Comparison of ENCODE assay signal across 9 mouse cellular contexts in the genomic region with DNA sequence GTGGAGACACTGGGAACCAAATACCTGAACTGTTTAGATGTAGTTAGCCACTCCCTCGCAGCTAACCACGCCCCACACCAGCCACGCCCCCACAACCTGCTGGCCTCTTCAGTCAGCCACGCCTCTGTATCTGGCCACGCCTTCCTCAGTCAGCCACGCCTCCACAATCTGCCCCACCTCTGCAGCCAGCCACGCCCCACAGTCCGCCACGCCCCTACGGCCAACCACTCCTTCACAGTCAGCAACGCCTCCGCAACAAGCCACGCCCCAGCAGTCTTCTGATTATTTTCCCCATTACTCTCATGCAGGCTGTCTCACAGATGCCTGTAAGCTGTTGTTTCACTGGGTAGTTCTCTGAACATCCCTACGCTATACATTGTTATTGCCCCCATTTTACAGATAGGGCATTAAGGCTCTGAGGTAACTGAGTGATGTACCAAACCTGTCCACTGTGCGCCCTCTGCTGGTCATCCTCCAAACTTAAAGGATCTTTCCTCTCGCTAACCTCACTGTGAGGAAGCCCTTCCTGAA. TPM values are rescaled to one million over a fixed set of nuclear protein-coding genes. Genes with fewer than 3 reads are reported as not detected.
DNase-seq lines count a peak whose midpoint lies in the region; ATAC-seq and TF ChIP-seq lines count a peak whose summit lies in the region.
"Had no signal": no experiment of that assay in that cellular context is flagged by ENCODE, and none has a peak within 500 bp of the region (broad histone marks: within the 10 kb centered on the region; RNA-seq: fewer than 3 reads in every experiment).

No protein-coding gene starts in this region.

- in situ Hi-C loops in CH12.LX (cut with MboI; ENCODE audit: low pct_ligation_motif_present, low pct_unique_long_range_greater_than_20kb, low sequenced_read_pairs) = loop anchor here (5.0 kb wide), 1 partner anchor 124 kb away; a partner anchor contains a TSS

- peak; percentile 74 for TF ChIP-seq CTCF in forebrain, postnatal 0 days (IDR thresholded peaks at IDR 0.05; ENCODE audit: low read depth)
- TF ChIP-seq CTCF in CH12.LX (conservative IDR thresholded peaks at IDR 0.05 in 1 of 2, IDR thresholded peaks at IDR 0.05 in 1 of 2; ENCODE audit: low read depth in 2 of 2, low read length in 2 of 2) = peak; percentile 80 to 84

- no peak for TF ChIP-seq EP300 in CH12.LX (IDR thresholded peaks at IDR 0.05; ENCODE audit: low read length)

- H3K4me1 ChIP-seq in forebrain, postnatal 0 days (ENCODE audit: insufficient read depth) = no peaks in the 10 kb centered on the region
- H3K4me1 ChIP-seq in forebrain, embryonic 15.5 days = no peaks in the 10 kb centered on the region
- peaks cover 7 to 9% of the 10 kb centered on the region in 2 experiments for H3K4me1 ChIP-seq in CH12.LX (ENCODE audit: control insufficient read depth in 1 of 2, insufficient read depth in 2 of 2)
- H3K4me1 ChIP-seq in heart, embryonic 10.5 days = no peaks in the 10 kb centered on the region

- DNase-seq in forebrain, postnatal 0 days = peak; percentile 53
- DNase-seq in CH12.LX (ENCODE audit: extremely low read depth) = peak; percentile 90
- peak; percentile 73 to 80 for DNase-seq in cerebellum, postnatal 10 days
- peak; percentile 93 for DNase-seq in heart, embryonic 10.5 days (ENCODE audit: low spot score)
- DNase-seq in kidney, postnatal 4 days = peak; percentile 80 to 88
- DNase-seq in lung, postnatal 36 days = peak; percentile 68
- peak; percentile 71 for DNase-seq in splenic B cell, adult 2 months (ENCODE audit: low read depth, low spot score)

- H3K27ac ChIP-seq in forebrain, postnatal 0 days (ENCODE audit: low read depth, low read length) = no peak overlapping the region
- no peak overlapping the region for H3K27ac ChIP-seq in forebrain, embryonic 15.5 days (replicated peaks)
- H3K27ac ChIP-seq in CH12.LX (ENCODE audit: insufficient read depth, low read depth) = no peak overlapping the region
- H3K27ac ChIP-seq in heart, embryonic 10.5 days = no peak overlapping the region

- no peaks in the 10 kb centered on the region for H3K27me3 ChIP-seq in forebrain, postnatal 0 days (ENCODE audit: insufficient read depth, low read length)
- H3K27me3 ChIP-seq in forebrain, embryonic 15.5 days = no peaks in the 10 kb centered on the region
- H3K27me3 ChIP-seq in CH12.LX (replicated peaks) = peaks cover 88% of the 10 kb centered on the region
- H3K27me3 ChIP-seq in heart, embryonic 10.5 days (ENCODE audit: insufficient read depth, poor library complexity, severe bottlenecking) = peaks cover 21% of the 10 kb centered on the region; the same call in 1 of the 2 replicates
- H3K27me3 ChIP-seq in splenic B cell, adult 2 months (ENCODE audit: control insufficient read depth, insufficient read depth, low read length, poor library complexity, severe bottlenecking) = no peaks in the 10 kb centered on the region

- TF ChIP-seq POLR2A in CH12.LX (IDR thresholded peaks at IDR 0.05; ENCODE audit: low read depth, low read length) = no peak

- no peak overlapping the region for H3K4me2 ChIP-seq in forebrain, postnatal 0 days (ENCODE audit: low read depth)
- H3K4me2 ChIP-seq in forebrain, embryonic 15.5 days (replicated peaks) = no peak overlapping the region
- H3K4me2 ChIP-seq in CH12.LX (ENCODE audit: insufficient read depth, low read depth, poor library complexity, severe bottlenecking) = no peak overlapping the region

- peak; percentile 57 for TF ChIP-seq RAD21 in CH12.LX (IDR thresholded peaks at IDR 0.05; ENCODE audit: low read depth, low read length)

- no peak overlapping the region for H3K4me3 ChIP-seq in forebrain, postnatal 0 days (ENCODE audit: low read depth, low read length)
- H3K4me3 ChIP-seq in forebrain, embryonic 15.5 days = no peak overlapping the region
- H3K4me3 ChIP-seq in CH12.LX (replicated peaks in 1 of 3; ENCODE audit: low read depth in 2 of 3, low read length in 2 of 3, poor library complexity in 1 of 3) = no peak overlapping the region
- no peak overlapping the region for H3K4me3 ChIP-seq in heart, embryonic 10.5 days
- H3K4me3 ChIP-seq: myocyte had no signal

- ATAC-seq in forebrain, postnatal 0 days = no peak
- ATAC-seq in forebrain, embryonic 15.5 days (replicated peaks) = no peak

- no peaks in the 10 kb centered on the region for H3K9me3 ChIP-seq in forebrain, postnatal 0 days (ENCODE audit: low read length)
- no peaks in the 10 kb centered on the region for H3K9me3 ChIP-seq in forebrain, embryonic 15.5 days
- H3K9me3 ChIP-seq in CH12.LX (replicated peaks; ENCODE audit: low read length) = no peaks in the 10 kb centered on the region
- H3K9me3 ChIP-seq in heart, embryonic 10.5 days = no peaks in the 10 kb centered on the region; the same call in 1 of the 2 replicates

- no peaks in the 10 kb centered on the region for H3K36me3 ChIP-seq in forebrain, postnatal 0 days (ENCODE audit: insufficient read depth)
- H3K36me3 ChIP-seq in forebrain, embryonic 15.5 days = no peaks in the 10 kb centered on the region
- no peaks in the 10 kb centered on the region for H3K36me3 ChIP-seq in CH12.LX (replicated peaks in 1 of 2; ENCODE audit: control insufficient read depth in 1 of 2, insufficient read depth in 1 of 2, low read length in 1 of 2)
- H3K36me3 ChIP-seq in heart, embryonic 10.5 days = no peaks in the 10 kb centered on the region
- H3K36me3 ChIP-seq in splenic B cell, adult 2 months (ENCODE audit: control insufficient read depth, insufficient read depth, low read length, poor library complexity, severe bottlenecking) = no peaks in the 10 kb centered on the region

- 21% methylated on average over 16 of the region's 16 CpGs for WGBS in forebrain, postnatal 0 days
- whole genome bisulfite sequencing in forebrain, embryonic 15.5 days = 20% methylated on average over 16 of the region's 16 CpGs
- WGBS in heart, embryonic 10.5 days = 9% methylated on average over 16 of the region's 16 CpGs

- dilution Hi-C loops in CH12.LX (cut with MboI; ENCODE audit: extremely low pct_ligation_motif_present, extremely low pct_unique_long_range_greater_than_20kb, low sequenced_read_pairs) = no loop called here

- no peaks in the 10 kb centered on the region for H3K79me2 ChIP-seq in CH12.LX (replicated peaks; ENCODE audit: control insufficient read depth, extremely low read depth, insufficient read depth, poor library complexity, severe bottlenecking)

- H3K9ac ChIP-seq in forebrain, postnatal 0 days = no peak overlapping the region
- H3K9ac ChIP-seq in forebrain, embryonic 15.5 days (replicated peaks) = no peak overlapping the region
- H3K9ac ChIP-seq in CH12.LX (ENCODE audit: insufficient read depth, low read depth) = no peak overlapping the region

TF ChIP-seq in CH12.LX, 34 proteins besides CTCF, POLR2A, EP300 and RAD21:
- TF ChIP-seq JUN (IDR thresholded peaks at IDR 0.05; ENCODE audit: insufficient read depth, low read depth, low read length) (no peak), SMC3 (IDR thresholded peaks at IDR 0.05; ENCODE audit: low read depth, low read length) (peak; percentile 60)

RNA-seq across cellular contexts. Expression of a gene that starts 16.2 kb away (rescaled TPM):
- 64.2 and 66.9 TPM in 2 replicates for total RNA-seq in forebrain, postnatal 0 days (2014; rRNA removed)
- polyA plus RNA-seq in forebrain, postnatal 0 days (2015; fragmentation: Nextera tagmentation; extraction: Ambion mirVana) = 171 and 177 TPM in 2 replicates
- polyA plus RNA-seq in forebrain, embryonic 15.5 days (2015; fragmentation: Nextera tagmentation; extraction: Ambion mirVana) = 167 and 169 TPM in 2 replicates
- total RNA-seq in CH12.LX (2012; rRNA removed) (38.5 and 41.5 TPM in 2 replicates), CH12.LX (2014; rRNA removed) (13.0 and 14.6 TPM in 2 replicates)
- 32.4 and 40.3 TPM in 2 replicates for polyA plus RNA-seq in CH12.LX (2012; ENCODE audit: insufficient read length, low read depth)
- polyA plus RNA-seq in heart, embryonic 10.5 days (2016; fragmentation: Nextera tagmentation; extraction: Ambion mirVana) = 73.8 and 97.3 TPM in 2 replicates

RNA-seq across cellular contexts. Expression of a gene that starts 53.5 kb away (rescaled TPM):
- total RNA-seq in forebrain, postnatal 0 days (2014; rRNA removed) = 4.4 and 8.4 TPM in 2 replicates
- 4.0 and 4.9 TPM in 2 replicates for polyA plus RNA-seq in forebrain, postnatal 0 days (2015; fragmentation: Nextera tagmentation; extraction: Ambion mirVana)
- polyA plus RNA-seq in forebrain, embryonic 15.5 days (2015; fragmentation: Nextera tagmentation; extraction: Ambion mirVana) = 2.9 and 3.7 TPM in 2 replicates
- 13.0 and 17.0 TPM in 2 replicates for total RNA-seq in CH12.LX (2012; rRNA removed)
- total RNA-seq in CH12.LX (2014; rRNA removed) = 1.3 and 2.1 TPM in 2 replicates
- polyA plus RNA-seq in CH12.LX (2012; ENCODE audit: insufficient read length, low read depth) = 1.4 and 1.7 TPM in 2 replicates
- polyA plus RNA-seq in heart, embryonic 10.5 days (2016; fragmentation: Nextera tagmentation; extraction: Ambion mirVana) = 14.2 and 16.0 TPM in 2 replicates

RNA-seq across cellular contexts. Expression of a gene that starts 56.3 kb away (rescaled TPM):
- not detected in 2 replicates for total RNA-seq in forebrain, postnatal 0 days (2014; rRNA removed)
- polyA plus RNA-seq in forebrain, postnatal 0 days (2015; fragmentation: Nextera tagmentation; extraction: Ambion mirVana) = not detected in 2 replicates
- polyA plus RNA-seq in forebrain, embryonic 15.5 days (2015; fragmentation: Nextera tagmentation; extraction: Ambion mirVana) = not detected in 2 replicates
- total RNA-seq in CH12.LX (2012; rRNA removed) (not detected in 2 replicates), CH12.LX (2014; rRNA removed) (not detected in 2 replicates)
- polyA plus RNA-seq in CH12.LX (2012; ENCODE audit: insufficient read length, low read depth) = 0.54 TPM in 1 of 2 replicates, not detected in the other
- not detected in 2 replicates for polyA plus RNA-seq in heart, embryonic 10.5 days (2016; fragmentation: Nextera tagmentation; extraction: Ambion mirVana)
- polyA plus RNA-seq: myocyte had no signal
